Mouse (Mus musculus) embryonic facial prominence, embryonic 14.5 days (tissue): ENCODE measurements around the gene Cspg5. TPM values are rescaled to one million over a fixed set of nuclear protein-coding genes. Genes with fewer than 3 reads are reported as not detected.

Source experiments
- ATAC-seq: fragments of 200-750 bp; cut with Nextera tagmentation; 2 replicates; pipeline ENCODE4 v1.8.0; 2017; ENCODE audit warnings: low read depth, moderate number of reproducible peaks, moderate TSS enrichment
- DNase-seq: peaks from one replicate; pipeline ENCODE4 v3.0.0-alpha.2; 2015; ENCODE audit warnings: low spot score
- H3K27ac ChIP-seq: fragments of 300-500 bp; sonication (generic); replicated peaks from 2 replicates; pipeline ENCODE4 v1.5.1; 2014; ENCODE audit warnings: low read depth, mild to moderate bottlenecking, low read length, moderate library complexity
- H3K27me3 ChIP-seq: fragments of 300-500 bp; sonication (generic); replicated peaks from 2 replicates; pipeline ENCODE4 v1.6.1; 2014; ENCODE audit warnings: low read length; ENCODE audit not compliant: control insufficient read depth, insufficient read depth
- H3K36me3 ChIP-seq: fragments of 300-500 bp; sonication (generic); 2 replicates; pipeline ENCODE4 v1.6.1; 2014; ENCODE audit warnings: low read length, mixed read lengths; ENCODE audit not compliant: control insufficient read depth, insufficient read depth
- H3K4me1 ChIP-seq: fragments of 300-500 bp; sonication (generic); 2 replicates; pipeline ENCODE4 v1.6.1; 2014; ENCODE audit warnings: antibody characterized with exemption, low read length; ENCODE audit not compliant: control insufficient read depth, insufficient read depth
- H3K4me2 ChIP-seq: fragments of 300-500 bp; sonication (generic); 2 replicates; pipeline ENCODE4 v1.6.1; 2014; ENCODE audit warnings: low read depth, mild to moderate bottlenecking, low read length, moderate library complexity, mixed read lengths
- H3K4me3 ChIP-seq: fragments of 300-500 bp; sonication (generic); 2 replicates; pipeline ENCODE4 v1.5.1; 2014; ENCODE audit warnings: low read depth, mild to moderate bottlenecking, low read length
- H3K9ac ChIP-seq: fragments of 300-500 bp; sonication (generic); 2 replicates; pipeline ENCODE4 v1.6.1; 2014; ENCODE audit warnings: low read depth, mild to moderate bottlenecking, low read length, moderate library complexity, mixed read lengths
- H3K9me3 ChIP-seq: fragments of 300-500 bp; sonication (generic); 2 replicates; pipeline ENCODE4 v1.6.1; 2016; ENCODE audit warnings: low read length; ENCODE audit not compliant: control insufficient read depth
- WGBS: fragments of 180-500 bp; shearing (Covaris S2); extraction: QIAGEN DNeasy Blood & Tissue Kit; methylation state at CpG from one replicate; pipeline ENCODE4 v1.1.7; 2014; 5-methylcytosine and 5-hydroxymethylcytosine counted together
- polyA plus RNA-seq: library from polyadenylated mRNA; unstranded; fragments of >200 nt; fragmentation: Nextera tagmentation; extraction: Ambion mirVana; gene quantifications from 2 replicates; pipeline ENCODE4 v1.2.1, GENCODE M21; 2014

Gene Cspg5
- polyA plus RNA-seq, 1 experiment from 2014 or later, result 8.3 TPM

- Histone ChIP-seq H3K4me1 (no peaks in the 10 kb centered on the region), H3K27ac (no peak overlapping the region), H3K9ac (no peak overlapping the region), H3K4me3 (no peak overlapping the region), H3K27me3 (no peaks in the 10 kb centered on the region), H3K4me2 (no peak overlapping the region), H3K36me3 (peaks cover 88% of the 10 kb centered on the region), H3K9me3 (no peaks in the 10 kb centered on the region)
- 66% methylated on average over 6 of the region's 6 CpGs for WGBS
- DNase-seq (no peak), ATAC-seq (no peak)
Measured at GRCm38 (mm10) chr9:110228671-110229070, 14.9 kb upstream of the Cspg5 start.

GRCm38 (mm10) chr9:110229112-110229511, 14.5 kb upstream of the Cspg5 start:
- H3K4me2 ChIP-seq, result no peak overlapping the region
- ATAC-seq, result no peak
- no peak overlapping the region for H3K27ac ChIP-seq
- WGBS, result 100% methylated on average over 1 of the region's 1 CpGs
- H3K9me3 ChIP-seq, result no peaks in the 10 kb centered on the region
- no peak overlapping the region for H3K4me3 ChIP-seq
- H3K36me3 ChIP-seq, result peaks cover 88% of the 10 kb centered on the region
- no peaks in the 10 kb centered on the region for H3K4me1 ChIP-seq
- DNase-seq, result no peak
- no peak overlapping the region for H3K9ac ChIP-seq
- H3K27me3 ChIP-seq, result no peaks in the 10 kb centered on the region

- no peaks in the 10 kb centered on the region for H3K4me1 ChIP-seq
- no peak overlapping the region for H3K4me3 ChIP-seq
- H3K27me3 ChIP-seq, result no peaks in the 10 kb centered on the region
- WGBS, result 82% methylated on average over 10 of the region's 10 CpGs
- no peak for ATAC-seq
- H3K9ac ChIP-seq, result no peak overlapping the region
- H3K4me2 ChIP-seq, result no peak overlapping the region
- H3K9me3 ChIP-seq, result no peaks in the 10 kb centered on the region
- H3K27ac ChIP-seq, result no peak overlapping the region
- DNase-seq, result no peak
- H3K36me3 ChIP-seq, result peaks cover 89% of the 10 kb centered on the region
Measured at GRCm38 (mm10) chr9:110229566-110230248, 13.9 kb upstream of the Cspg5 start.

GRCm38 (mm10) chr9:110230395-110231071, 13.1 kb upstream of the Cspg5 start:
- Histone ChIP-seq H3K9ac (no peak overlapping the region), H3K27me3 (no peaks in the 10 kb centered on the region), H3K4me2 (no peak overlapping the region), H3K36me3 (peaks cover 92% of the 10 kb centered on the region), H3K9me3 (no peaks in the 10 kb centered on the region), H3K4me3 (no peak overlapping the region), H3K4me1 (no peaks in the 10 kb centered on the region), H3K27ac (no peak overlapping the region)
- 84% methylated on average over 16 of the region's 16 CpGs for WGBS
- DNase-seq (no peak), ATAC-seq (no peak; the same call in 1 of the 2 replicates)

- Histone ChIP-seq H3K27me3 (no peaks in the 10 kb centered on the region), H3K27ac (no peak overlapping the region), H3K36me3 (peaks cover 91% of the 10 kb centered on the region), H3K4me1 (no peaks in the 10 kb centered on the region), H3K4me3 (no peak overlapping the region), H3K9me3 (no peaks in the 10 kb centered on the region), H3K4me2 (no peak overlapping the region), H3K9ac (no peak overlapping the region)
- DNase-seq (no peak), ATAC-seq (no peak)
- WGBS, result 95% methylated on average over 6 of the region's 6 CpGs
Measured at GRCm38 (mm10) chr9:110234962-110235361, 8.6 kb upstream of the Cspg5 start.

GRCm38 (mm10) chr9:110244567-110244888, 945 bp downstream of the Cspg5 start:
- Histone ChIP-seq H3K4me2 (peak overlapping the region; percentile 100), H3K36me3 (peaks cover 14% of the 10 kb centered on the region), H3K4me1 (peaks cover 2% of the 10 kb centered on the region), H3K9me3 (no peaks in the 10 kb centered on the region), H3K4me3 (peak overlapping the region; percentile 64), H3K27me3 (peaks cover 9% of the 10 kb centered on the region; the same call in 1 of the 2 replicates), H3K27ac (no peak overlapping the region), H3K9ac (no peak overlapping the region)
- no peak for ATAC-seq
- no peak for DNase-seq
- 23% methylated on average over 7 of the region's 7 CpGs for WGBS

- H3K27me3 ChIP-seq, result peaks cover 9% of the 10 kb centered on the region; the same call in 1 of the 2 replicates
- DNase-seq, result peak; percentile 31
- H3K27ac ChIP-seq, result no peak overlapping the region
- H3K36me3 ChIP-seq, result peaks cover 11% of the 10 kb centered on the region; the same call in 1 of the 2 replicates
- peak; percentile 41 for ATAC-seq
- peaks cover 7% of the 10 kb centered on the region for H3K4me1 ChIP-seq
- peak overlapping the region; percentile 100 for H3K4me2 ChIP-seq
- peak overlapping the region; percentile 64 for H3K4me3 ChIP-seq
- peak overlapping the region; percentile 64 for H3K9ac ChIP-seq
- WGBS, result 3% methylated on average over 29 of the region's 93 CpGs
- H3K9me3 ChIP-seq, result no peaks in the 10 kb centered on the region
Measured at GRCm38 (mm10) chr9:110244889-110245589, 1.5 kb downstream of the Cspg5 start.

GRCm38 (mm10) chr9:110245590-110246320, 2.2 kb downstream of the Cspg5 start:
- H3K4me1 ChIP-seq, result peaks cover 13% of the 10 kb centered on the region
- H3K27ac ChIP-seq, result no peak overlapping the region
- peaks cover 6% of the 10 kb centered on the region; the same call in 1 of the 2 replicates for H3K36me3 ChIP-seq

More at GRCm38 (mm10) chr9:110245590-110246320, 2.2 kb downstream of the Cspg5 start:
- peak overlapping the region; percentile 100 for H3K4me2 ChIP-seq
- DNase-seq (peak; percentile 69), ATAC-seq (peak; percentile 76)
- H3K9ac ChIP-seq, result peak overlapping the region; percentile 64
- H3K27me3 ChIP-seq, result peaks cover 9% of the 10 kb centered on the region; the same call in 1 of the 2 replicates
- H3K4me3 ChIP-seq, result peak overlapping the region; percentile 64
- no peaks in the 10 kb centered on the region for H3K9me3 ChIP-seq
- 3% methylated on average over 25 of the region's 40 CpGs for WGBS
